Mouse (Mus musculus): ENCODE results near the gene Fbxo4. TPM values are rescaled to one million over a fixed set of nuclear protein-coding genes. Genes with fewer than 3 reads are reported as not detected.

The Fbxo4 gene
- polyA plus RNA-seq (2015; fragmentation: Nextera tagmentation; extraction: Ambion mirVana) = 21.6 and 23.0 TPM in 2 replicates

- DNase-seq (ENCODE audit: low spot score) = peak; percentile 97
- Histone ChIP-seq H3K9ac (replicated peaks; ENCODE audit: low read depth) (peak within 1 kb of the TSS; percentile 83), H3K36me3 (ENCODE audit: insufficient read depth, low read length) (no peaks in the 10 kb centered on the region), H3K4me3 (ENCODE audit: low read depth, low read length) (peak within 1 kb of the TSS; percentile 66), H3K4me1 (ENCODE audit: insufficient read depth, low read depth, low read length) (no peaks in the 10 kb centered on the region), H3K27ac (ENCODE audit: low read length) (peak within 1 kb of the TSS; percentile 98), H3K27me3 (replicated peaks; ENCODE audit: insufficient read depth, low read length) (no peaks in the 10 kb centered on the region), H3K9me3 (ENCODE audit: low read length) (no peaks in the 10 kb centered on the region), H3K4me2 (replicated peaks; ENCODE audit: low read depth, low read length) (peak within 1 kb of the TSS; percentile 72)
- WGBS = under 1% methylated on average over 40 of the region's 61 CpGs
- peak; percentile 100 for ATAC-seq
- TF ChIP-seq EP300 (IDR thresholded peaks at IDR 0.05) = no peak
- TF ChIP-seq CTCF (IDR thresholded peaks at IDR 0.05) = 0 out of 2 replicates have a peak, but pooled peaks have one; percentile 22
Observed at GRCm38 (mm10) chr15:3979061-3979848, at the start of gene Fbxo4. Gene Fbxo4, minus strand, starts transcription at chr15:3979573.

DNA sequence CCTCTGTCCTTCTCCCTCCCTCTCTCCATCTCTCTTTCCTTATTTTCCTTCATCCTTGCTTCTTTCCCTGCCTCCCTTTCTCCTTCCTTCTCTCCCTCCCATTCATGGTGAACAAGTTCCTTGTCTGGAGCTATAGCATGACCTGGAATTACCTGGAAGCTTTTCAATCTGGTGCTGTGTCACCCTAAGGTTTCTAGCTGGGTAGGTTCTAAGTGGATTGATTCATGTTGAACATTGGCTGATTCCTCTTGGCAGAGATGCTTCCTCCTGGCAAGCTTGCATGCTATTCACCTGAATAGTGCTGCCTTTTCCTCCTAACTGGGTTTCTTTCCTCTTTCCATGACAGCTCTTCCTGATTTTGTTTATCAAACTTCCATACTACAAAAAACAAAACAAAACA, 49.6 kb upstream of the Fbxo4 start:
- no peak overlapping the region for H3K27ac ChIP-seq (ENCODE audit: low read length)

DNA sequence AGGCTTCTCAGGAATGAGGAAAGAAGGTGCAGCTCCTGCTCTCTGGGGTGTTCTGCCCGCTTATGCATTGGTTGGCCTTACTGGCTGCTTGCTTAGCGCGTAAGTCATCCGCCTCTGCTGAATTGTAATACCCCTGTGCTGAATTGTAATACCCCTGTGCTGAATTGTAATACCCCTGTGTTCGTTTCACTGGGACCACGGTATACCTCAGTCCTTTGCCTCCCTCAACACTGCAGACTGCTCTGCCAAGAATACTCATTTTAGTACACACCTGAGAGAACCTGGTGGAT, 49.0 kb upstream of the Fbxo4 start:
- no peak overlapping the region for H3K27ac ChIP-seq (ENCODE audit: low read length)
- no peak overlapping the region for H3K4me2 ChIP-seq (replicated peaks; ENCODE audit: low read depth, low read length)

More for the DNA sequence above, 49.6 kb upstream of the Fbxo4 start:
- no peak overlapping the region for H3K9ac ChIP-seq (replicated peaks; ENCODE audit: low read depth)
- no peak overlapping the region for H3K4me3 ChIP-seq (ENCODE audit: low read depth, low read length)
- peaks cover 21% of the 10 kb centered on the region; the same call in 1 of the 2 replicates for H3K4me1 ChIP-seq (ENCODE audit: insufficient read depth, low read depth, low read length)
- DNase-seq (ENCODE audit: low spot score) = no peak
- no peak for TF ChIP-seq CTCF (IDR thresholded peaks at IDR 0.05)
- TF ChIP-seq EP300 (IDR thresholded peaks at IDR 0.05) = no peak
- no peak for ATAC-seq
- no peaks in the 10 kb centered on the region for H3K9me3 ChIP-seq (ENCODE audit: low read length)
- H3K4me2 ChIP-seq (replicated peaks; ENCODE audit: low read depth, low read length) = no peak overlapping the region
- H3K36me3 ChIP-seq (ENCODE audit: insufficient read depth, low read length) = no peaks in the 10 kb centered on the region
- H3K27me3 ChIP-seq (replicated peaks; ENCODE audit: insufficient read depth, low read length) = no peaks in the 10 kb centered on the region

DNA sequence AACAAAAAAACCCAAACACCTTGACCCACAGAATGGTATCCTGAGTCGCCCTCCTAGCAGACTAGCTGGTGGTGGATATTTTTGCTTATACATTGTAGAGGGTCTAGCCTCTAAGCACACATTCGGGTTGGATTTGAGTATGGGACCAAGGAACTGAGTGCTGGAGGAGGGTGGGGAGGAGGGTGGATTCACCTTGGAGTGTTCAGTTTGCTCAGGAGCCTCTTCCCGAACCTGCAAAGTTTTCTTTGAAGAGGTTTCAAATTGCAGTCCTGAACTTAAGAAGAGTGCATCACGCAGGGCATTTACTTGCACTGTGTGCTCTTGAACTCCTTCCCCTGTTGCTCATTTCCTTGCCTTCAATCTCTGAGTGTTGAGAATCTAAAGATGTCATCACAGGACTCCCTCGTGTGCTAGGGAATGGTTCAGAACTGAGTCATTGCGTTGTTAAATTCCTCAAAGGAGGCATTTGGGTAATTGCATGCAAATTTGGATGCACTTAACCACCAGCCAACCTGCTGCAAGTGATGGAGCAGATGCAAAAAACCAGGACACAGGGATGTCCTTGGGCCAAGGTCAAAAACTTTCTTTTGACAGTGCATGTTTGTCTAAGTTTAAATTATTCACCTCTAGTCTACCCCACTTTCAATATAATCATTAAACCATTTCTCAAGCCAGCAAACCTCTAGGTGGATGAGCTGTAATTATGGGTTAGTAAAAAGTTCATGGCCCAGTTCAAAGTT, 48.5 kb upstream of the Fbxo4 start:
- 6% methylated on average over 6 of the region's 6 CpGs for WGBS
- DNase-seq (ENCODE audit: low spot score) = peak; percentile 16
- no peaks in the 10 kb centered on the region for H3K36me3 ChIP-seq (ENCODE audit: insufficient read depth, low read length)

More for the DNA sequence above, 49.0 kb upstream of the Fbxo4 start:
- WGBS = 80% methylated on average over 6 of the region's 6 CpGs
- peaks cover 21% of the 10 kb centered on the region; the same call in 1 of the 2 replicates for H3K4me1 ChIP-seq (ENCODE audit: insufficient read depth, low read depth, low read length)
- no peaks in the 10 kb centered on the region for H3K27me3 ChIP-seq (replicated peaks; ENCODE audit: insufficient read depth, low read length)
- DNase-seq (ENCODE audit: low spot score) = no peak
- no peak for ATAC-seq
- H3K9me3 ChIP-seq (ENCODE audit: low read length) = no peaks in the 10 kb centered on the region
- no peaks in the 10 kb centered on the region for H3K36me3 ChIP-seq (ENCODE audit: insufficient read depth, low read length)
- no peak overlapping the region for H3K4me3 ChIP-seq (ENCODE audit: low read depth, low read length)
- no peak overlapping the region for H3K9ac ChIP-seq (replicated peaks; ENCODE audit: low read depth)
- no peak for TF ChIP-seq EP300 (IDR thresholded peaks at IDR 0.05)
- no peak for TF ChIP-seq CTCF (IDR thresholded peaks at IDR 0.05)

DNA sequence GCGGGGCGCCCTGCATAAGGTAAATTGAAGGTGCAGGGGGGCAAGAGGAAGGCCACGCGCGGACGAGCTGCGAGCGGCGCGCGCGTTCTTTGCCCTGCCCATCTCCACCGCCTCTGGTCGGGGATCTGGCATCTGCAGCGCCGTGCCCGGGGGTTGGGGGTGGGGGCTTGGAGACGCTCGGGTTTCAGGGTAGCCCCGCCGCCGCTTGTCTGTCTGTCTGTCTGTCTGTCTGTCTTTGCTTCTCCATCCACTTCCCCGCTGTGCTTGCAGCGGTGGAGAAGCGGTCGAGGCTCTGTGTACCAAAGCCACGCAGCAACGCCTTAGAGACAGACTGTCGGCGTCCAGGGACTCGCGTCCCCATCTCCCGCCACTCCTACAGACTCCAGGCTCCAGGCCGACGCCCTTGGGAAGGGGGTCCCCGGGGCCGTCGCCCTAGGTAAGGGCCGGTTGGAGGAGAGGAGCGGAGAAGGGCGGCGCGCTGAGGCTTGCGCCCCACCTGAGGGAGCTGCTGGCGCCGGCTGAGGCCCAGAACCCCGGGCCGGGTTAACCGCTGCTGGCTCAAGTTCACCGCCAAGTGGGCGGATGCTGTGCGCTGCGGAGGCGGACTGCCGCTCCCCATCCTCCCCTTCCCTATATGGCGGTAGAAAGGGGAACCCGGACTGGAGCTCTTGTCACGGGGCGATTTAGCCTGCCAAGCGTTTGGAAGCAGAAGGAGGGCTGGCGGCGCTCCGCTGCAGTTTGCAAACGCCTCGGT, 47.6 kb upstream of the Fbxo4 start:
- Histone ChIP-seq H3K4me2 (replicated peaks; ENCODE audit: low read depth, low read length) (peak overlapping the region; percentile 91), H3K36me3 (ENCODE audit: insufficient read depth, low read length) (no peaks in the 10 kb centered on the region), H3K27me3 (replicated peaks; ENCODE audit: insufficient read depth, low read length) (no peaks in the 10 kb centered on the region), H3K9me3 (ENCODE audit: low read length) (no peaks in the 10 kb centered on the region), H3K27ac (ENCODE audit: low read length) (peak overlapping the region; percentile 93), H3K4me3 (ENCODE audit: low read depth, low read length) (peak overlapping the region; percentile 90), H3K4me1 (ENCODE audit: insufficient read depth, low read depth, low read length) (peaks cover 21% of the 10 kb centered on the region; the same call in 1 of the 2 replicates), H3K9ac (replicated peaks; ENCODE audit: low read depth) (peak overlapping the region; percentile 73)
- DNase-seq (ENCODE audit: low spot score) (peak; percentile 94), ATAC-seq (peak; percentile 78)
- TF ChIP-seq CTCF (IDR thresholded peaks at IDR 0.05) (peak; percentile 26; the same call in 1 of the 2 replicates), EP300 (IDR thresholded peaks at IDR 0.05) (no peak)
- WGBS = 1% methylated on average over 53 of the region's 65 CpGs

More for the DNA sequence above, 48.5 kb upstream of the Fbxo4 start:
- H3K27ac ChIP-seq (ENCODE audit: low read length) = 0 out of 2 replicates have a peak overlapping the region, but pooled peaks have one; percentile 93
- no peaks in the 10 kb centered on the region for H3K27me3 ChIP-seq (replicated peaks; ENCODE audit: insufficient read depth, low read length)
- no peaks in the 10 kb centered on the region for H3K9me3 ChIP-seq (ENCODE audit: low read length)
- peak overlapping the region; percentile 91 for H3K4me2 ChIP-seq (replicated peaks; ENCODE audit: low read depth, low read length)
- H3K9ac ChIP-seq (replicated peaks; ENCODE audit: low read depth) = peak overlapping the region; percentile 73
- ATAC-seq = no peak
- H3K4me1 ChIP-seq (ENCODE audit: insufficient read depth, low read depth, low read length) = peaks cover 21% of the 10 kb centered on the region; the same call in 1 of the 2 replicates
- peak overlapping the region; percentile 90 for H3K4me3 ChIP-seq (ENCODE audit: low read depth, low read length)
- TF ChIP-seq EP300 (IDR thresholded peaks at IDR 0.05) (no peak), CTCF (IDR thresholded peaks at IDR 0.05) (no peak)
